Mouse (Mus musculus) adipose tissue, adult 10 weeks (tissue): Measurements from ENCODE around the gene Nip7. TPM values are rescaled to one million over a fixed set of nuclear protein-coding genes. Genes with fewer than 3 reads are reported as not detected.

Experiments
- polyA plus RNA-seq: library from polyadenylated mRNA; stranded (reverse); fragments of 350-450 nt; fragmentation: Illumina TruSeq; extraction: RNeasy Lipid Tissue Mini Kit (QIAGEN cat#74804); gene quantifications from one replicate; pipeline ENCODE4 v1.2.3, GENCODE M21; 2014; ENCODE audit warnings: low read depth, low replicate concordance

Gene Nip7
- polyA plus RNA-seq, result 18.4 TPM

GRCm38 (mm10) chr8:107056076-107056972 lies at the start of gene Nip7, which contains the start of gene Cog8:
Gene Nip7 (plus strand): TSS chr8:107056877.
Gene Cog8 (minus strand): TSS chr8:107056689.

GRCm38 (mm10) chr8:107030650-107031576 lies 25.8 kb upstream of the Nip7 start, which contains the start of gene Vps4a:
Gene Vps4a (plus strand): TSS chr8:107031222.

DNA sequence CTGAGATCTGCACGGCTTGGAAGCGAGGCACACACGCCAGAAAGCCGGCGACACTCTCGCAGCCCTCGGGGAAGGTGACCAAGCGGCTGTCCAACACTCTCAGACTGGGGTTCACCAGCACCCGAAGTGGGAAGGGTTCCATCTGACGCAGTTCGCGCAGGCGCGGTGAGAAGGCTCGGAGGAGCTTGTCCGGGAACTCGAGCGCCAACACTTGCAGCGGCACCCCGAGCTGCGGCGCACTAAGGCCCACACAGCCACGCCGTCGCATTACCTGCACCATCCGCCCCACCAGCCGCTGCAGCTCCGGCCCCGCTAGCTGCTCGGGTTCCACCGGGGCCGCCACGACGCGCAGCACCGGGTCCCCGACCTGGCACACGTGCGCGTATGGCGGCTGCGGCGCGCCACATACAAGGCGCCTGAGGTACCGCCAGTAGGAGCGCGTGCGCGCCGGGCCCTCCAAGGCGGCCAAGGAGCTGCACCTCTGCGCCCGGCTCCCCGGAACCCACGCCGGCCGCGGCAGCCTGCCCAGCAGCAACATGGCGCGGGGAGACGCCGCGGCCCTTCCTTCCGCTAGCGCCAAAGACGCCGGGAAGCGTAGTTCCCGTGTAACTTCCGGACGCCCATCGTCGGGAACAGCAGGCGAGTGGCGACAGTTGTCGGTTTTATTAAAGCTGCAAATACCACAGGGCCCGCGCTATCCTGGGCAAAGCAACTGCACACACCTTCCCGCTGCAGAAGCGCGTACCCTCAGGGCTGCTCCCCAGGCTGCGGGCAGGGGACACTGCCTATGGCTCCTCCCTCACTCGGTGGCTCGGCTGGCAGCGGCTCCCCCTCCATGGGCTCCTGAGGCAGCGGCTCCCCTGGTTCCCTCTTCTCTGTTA lies 8.4 kb upstream of the Nip7 start, which contains the start of gene Pdf:
TSS of gene Pdf (minus strand) at position 554 of the 881 bp plus-strand sequence.

DNA sequence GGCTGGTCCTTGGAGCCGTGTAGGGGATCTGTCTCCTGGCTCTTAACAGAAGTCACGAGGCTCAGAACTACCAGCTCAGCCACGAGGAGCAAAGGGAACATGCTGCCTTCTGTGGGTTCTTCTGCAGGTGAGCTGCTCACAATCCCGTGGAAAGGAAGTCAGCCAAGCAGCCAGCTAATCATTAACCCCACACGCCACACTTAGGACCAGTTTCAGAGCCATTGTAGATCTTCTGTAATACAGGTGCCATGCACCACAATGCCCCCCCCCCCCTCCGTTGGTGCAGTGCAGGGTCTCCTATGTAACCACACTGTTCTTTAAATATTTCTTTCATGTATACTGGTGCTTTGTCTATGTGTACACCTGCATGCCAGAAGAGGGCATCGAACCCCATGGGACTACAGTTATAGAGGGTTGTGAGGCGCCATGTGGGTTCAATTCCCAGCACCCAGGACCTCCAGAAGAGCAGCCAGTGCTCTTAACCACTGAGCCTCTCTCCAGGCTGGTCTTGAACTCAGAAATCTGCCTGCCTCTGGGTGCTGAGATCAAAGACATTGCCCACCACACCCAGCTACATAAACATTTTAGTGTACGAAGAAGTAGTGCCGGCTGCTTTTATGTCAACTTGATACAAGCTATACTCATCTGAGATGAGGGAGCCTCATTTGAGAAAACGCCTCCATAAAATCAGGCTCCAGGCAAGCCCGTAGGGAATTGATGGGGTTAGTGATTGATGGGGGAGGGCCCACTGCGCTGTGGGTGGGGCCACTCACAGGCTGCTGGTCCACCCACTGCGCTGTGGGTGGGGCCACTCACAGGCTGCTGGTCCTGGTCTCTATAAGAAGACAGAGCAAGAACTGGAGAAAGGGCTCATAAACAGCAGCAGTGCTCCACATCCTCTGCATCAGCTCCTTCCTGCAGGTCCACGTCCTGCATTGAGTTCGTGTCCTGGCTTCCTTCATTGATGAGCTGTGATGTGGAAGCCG lies 9.1 kb downstream of the Nip7 start, which contains the start of gene Tmed6:
TSS of gene Tmed6 (minus strand) at position 134 of the 986 bp plus-strand sequence.

DNA sequence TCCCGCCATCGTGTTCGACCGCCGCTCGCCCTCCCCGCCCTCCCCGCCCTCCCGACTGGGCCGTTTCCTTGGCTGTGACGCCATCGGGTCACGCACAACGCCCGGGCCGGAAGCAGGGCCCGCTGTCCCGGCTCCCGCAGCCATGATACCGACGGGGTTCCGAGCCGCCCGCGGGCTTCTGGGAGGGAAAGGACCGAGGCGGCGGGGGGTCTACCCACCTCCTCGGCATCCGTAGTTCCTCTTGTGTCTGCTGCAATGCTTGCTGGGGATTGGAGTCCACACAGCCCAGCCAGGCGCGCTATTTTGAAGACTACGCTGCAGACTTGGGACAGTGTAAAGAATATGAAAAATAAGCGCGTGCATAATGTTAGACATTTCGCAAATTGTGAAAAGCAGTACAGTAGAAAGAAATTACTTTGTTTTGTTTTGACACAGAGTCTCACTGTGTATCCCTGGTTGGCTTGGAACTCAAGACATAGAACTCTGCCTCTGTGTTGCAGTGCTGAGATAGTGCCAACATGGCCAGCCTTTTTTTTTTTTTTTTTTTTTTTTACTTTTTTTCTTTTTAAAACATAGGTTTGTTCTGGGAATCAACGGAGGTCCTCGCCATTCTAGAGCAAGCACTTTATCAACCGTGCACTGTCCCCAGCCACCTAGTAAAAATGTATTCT lies 39.8 kb downstream of the Nip7 start, which contains the start of gene Terf2:
TSS of gene Terf2 (minus strand) at position 182 of the 671 bp plus-strand sequence.

Other genes with a start within 250 kb of the Nip7 start
- 0.77 TPM for gene Has3, start 186.6 kb upstream of the Nip7 start, polyA plus RNA-seq
- 18.7 TPM for gene Utp4, start 163.2 kb upstream of the Nip7 start, polyA plus RNA-seq
- 8.8 TPM for gene Sntb2, start 121.1 kb upstream of the Nip7 start, polyA plus RNA-seq
- gene Vps4a, start 25.7 kb upstream of the Nip7 start, polyA plus RNA-seq, result 42.5 TPM
- gene Pdf, start 8.3 kb upstream of the Nip7 start, polyA plus RNA-seq, result 14.0 TPM
- gene Cog8, start 188 bp upstream of the Nip7 start, polyA plus RNA-seq, result 22.4 TPM
- 103 TPM for gene Tmed6, start 8.8 kb downstream of the Nip7 start, polyA plus RNA-seq
- gene Terf2, start 39.7 kb downstream of the Nip7 start, polyA plus RNA-seq, result 23.9 TPM
- gene Cyb5b, start 93.8 kb downstream of the Nip7 start, polyA plus RNA-seq, result 195 TPM
- gene Nfat5, start 236.6 kb downstream of the Nip7 start, polyA plus RNA-seq, result 26.3 TPM